21 mouse cellular contexts compared by ENCODE assay signal in the genomic region with DNA sequence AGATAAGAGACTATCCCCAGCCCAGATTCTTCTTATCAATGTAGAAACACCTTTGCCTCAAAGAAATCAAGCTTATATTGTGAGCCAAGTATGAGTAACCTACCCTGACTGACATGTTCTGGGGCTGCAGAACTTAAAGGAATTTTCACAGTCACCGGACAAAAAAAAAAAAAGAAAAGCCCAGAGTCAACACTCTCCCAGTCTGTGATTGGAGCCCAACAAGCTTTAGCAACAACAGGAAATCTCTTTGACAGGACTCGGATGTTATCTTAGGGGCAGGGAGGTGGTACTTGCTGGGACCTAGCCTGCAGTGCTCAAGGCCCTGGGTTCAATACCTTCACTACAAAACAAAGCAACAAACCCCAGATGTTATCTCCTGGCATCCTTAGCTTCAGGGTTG.
DNase-seq lines count a peak whose midpoint lies in the region; ATAC-seq and TF ChIP-seq lines count a peak whose summit lies in the region.
"Had no signal": no experiment of that assay in that cellular context is flagged by ENCODE, and none has a peak within 500 bp of the region (broad histone marks: within the 10 kb centered on the region; RNA-seq: fewer than 3 reads in every experiment).

No protein-coding gene starts in this region.

- H3K4me2 ChIP-seq in kidney, postnatal 0 days (ENCODE audit: low read length), result no peak overlapping the region
- H3K4me2 ChIP-seq: forebrain, embryonic 12.5 days; hindbrain, embryonic 13.5 days had no signal

- no peaks in the 10 kb centered on the region for H3K4me1 ChIP-seq in kidney, postnatal 0 days (replicated peaks; ENCODE audit: insufficient read depth, low read length)

- no peak overlapping the region for H3K4me3 ChIP-seq in kidney, postnatal 0 days (replicated peaks; ENCODE audit: low read depth, low read length)
- H3K4me3 ChIP-seq: forebrain, embryonic 12.5 days; heart, embryonic 10.5 days; hindbrain, embryonic 13.5 days had no signal

- no peaks in the 10 kb centered on the region for H3K9me3 ChIP-seq in kidney, postnatal 0 days (replicated peaks; ENCODE audit: low read length)
- H3K9me3 ChIP-seq: forebrain, embryonic 12.5 days; heart, embryonic 10.5 days; hindbrain, embryonic 13.5 days had no signal

- H3K27me3 ChIP-seq in kidney, postnatal 0 days (ENCODE audit: insufficient read depth, low read length), result peaks cover 9% of the 10 kb centered on the region; the same call in 1 of the 2 replicates

- no peak overlapping the region for H3K27ac ChIP-seq in kidney, postnatal 0 days
- H3K27ac ChIP-seq: forebrain, embryonic 12.5 days; heart, embryonic 10.5 days; hindbrain, embryonic 13.5 days; hindbrain, postnatal 0 days had no signal

- no peaks in the 10 kb centered on the region for H3K36me3 ChIP-seq in kidney, postnatal 0 days (ENCODE audit: insufficient read depth, low read length)
- H3K36me3 ChIP-seq: forebrain, embryonic 12.5 days; G1E; heart, embryonic 10.5 days; hindbrain, embryonic 13.5 days had no signal

- no peak for TF ChIP-seq CTCF in kidney, postnatal 0 days (IDR thresholded peaks at IDR 0.05; ENCODE audit: low read depth)

- no peak for ATAC-seq in kidney, postnatal 0 days (replicated peaks; ENCODE audit: low FRiP score, low read depth)
- ATAC-seq: CD4-positive, CD25-positive, alpha-beta regulatory T cell, adult 4 months; forebrain, embryonic 16.5 days; hindbrain, postnatal 0 days had no signal

- H3K9ac ChIP-seq in kidney, postnatal 0 days (ENCODE audit: low read depth, low read length), result no peak overlapping the region
- H3K9ac ChIP-seq: forebrain, embryonic 12.5 days; hindbrain, embryonic 13.5 days had no signal

- WGBS in kidney, postnatal 0 days, result 19% methylated on average over 2 of the region's 2 CpGs

- peak; percentile 22 for DNase-seq in kidney, postnatal 0 days (ENCODE audit: low spot score)
- no peak for DNase-seq in kidney, adult 18-20 months
- peak; percentile 24 to 31 for DNase-seq in urinary bladder, adult 18-20 months (ENCODE audit: low spot score in 2 of 2)
- no peak for DNase-seq in urinary bladder, postnatal 10 days (ENCODE audit: low spot score)
- DNase-seq in NIH3T3 (ENCODE audit: low read depth), result peak; percentile 32
- no peak for DNase-seq in adrenal gland, postnatal 36 days
- DNase-seq: adrenal gland, postnatal 10 days; B cell, adult 2 months; cerebellum, adult 11-12 months; cerebellum, adult 9-10 months; cerebellum, postnatal 25 days; gastrocnemius, postnatal 10 days; heart, adult 18-20 months; heart, postnatal 10 days had no signal

Comparison
In these comparisons a context has a peak if more than half of its experiments do, and no peak if none do; other contexts are left out.
1. DNase-seq: peak in kidney, postnatal 0 days (single experiment), urinary bladder, adult 18-20 months (2 of 2) and NIH3T3 (single experiment); none in kidney, adult 18-20 months (single experiment), urinary bladder, postnatal 10 days (single experiment) and adrenal gland, postnatal 36 days (0 of 2).